Mouse (Mus musculus): ENCODE data around the gene Olfr555. TPM values are rescaled to one million over a fixed set of nuclear protein-coding genes. Genes with fewer than 3 reads are reported as not detected.

The Olfr555 gene
- polyA plus RNA-seq, 1 experiment from 2014 or later = not detected

DNA sequence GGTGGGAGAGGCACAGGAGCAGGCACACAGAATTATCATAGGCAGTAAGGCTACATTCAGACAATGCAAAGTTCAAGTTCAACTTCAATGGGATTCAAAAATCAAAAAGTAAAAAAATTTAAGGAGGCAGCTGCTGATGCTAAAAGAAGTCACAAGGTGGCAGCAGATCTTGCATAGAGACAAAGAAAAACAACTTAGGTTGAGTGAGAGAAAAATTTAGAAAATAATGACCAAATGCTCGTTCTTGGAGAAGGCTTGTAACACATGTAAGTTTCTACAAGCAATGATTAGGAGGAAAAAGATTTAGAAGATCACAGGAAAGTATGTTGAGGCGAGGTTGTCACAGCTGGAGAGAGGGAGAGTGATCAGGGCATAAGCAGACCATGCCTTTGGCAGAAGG is 6.8 kb downstream of the Olfr555 start:
- WGBS = 48% methylated on average over 2 of the region's 2 CpGs
- no peak overlapping the region for H3K4me3 ChIP-seq (ENCODE audit: low read depth, low read length)
- H3K9ac ChIP-seq (replicated peaks; ENCODE audit: low read length) = no peak overlapping the region
- ATAC-seq (replicated peaks; ENCODE audit: insufficient number of reproducible peaks, low FRiP score, low TSS enrichment, low read depth) = no peak
- H3K27me3 ChIP-seq (ENCODE audit: control insufficient read depth, insufficient read depth, low read length) = no peaks in the 10 kb centered on the region
- H3K36me3 ChIP-seq (replicated peaks; ENCODE audit: control insufficient read depth, insufficient read depth, low read depth, low read length) = no peaks in the 10 kb centered on the region
- peak; percentile 64 for DNase-seq (ENCODE audit: low spot score)
- H3K9me3 ChIP-seq (replicated peaks; ENCODE audit: control insufficient read depth, low read length) = no peaks in the 10 kb centered on the region
- H3K27ac ChIP-seq (replicated peaks; ENCODE audit: low read depth, low read length) = no peak overlapping the region
- no peak overlapping the region for H3K4me2 ChIP-seq (ENCODE audit: low read depth, low read length)
- no peaks in the 10 kb centered on the region for H3K4me1 ChIP-seq (ENCODE audit: control insufficient read depth, insufficient read depth, low read length)

DNA sequence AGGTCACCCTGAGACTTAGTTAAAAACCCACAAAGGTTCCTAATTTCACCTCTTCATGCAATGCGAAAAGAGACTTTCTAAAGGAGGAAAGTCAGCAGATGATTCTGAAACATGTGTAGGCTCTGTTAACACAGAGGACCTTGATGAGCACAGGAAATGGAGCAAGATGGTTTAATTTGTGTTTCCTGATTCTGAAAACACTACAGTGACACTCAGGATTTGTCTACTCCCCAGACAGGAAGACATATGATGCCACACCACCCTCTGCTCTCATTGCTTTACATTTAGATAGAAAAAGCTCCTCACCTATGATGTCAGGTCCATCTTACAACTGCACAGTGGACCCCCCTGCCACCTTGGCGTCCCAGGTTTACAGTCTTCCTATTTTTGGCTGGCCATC is 17.6 kb downstream of the Olfr555 start:
- ATAC-seq (replicated peaks; ENCODE audit: insufficient number of reproducible peaks, low FRiP score, low TSS enrichment, low read depth) (no peak), DNase-seq (ENCODE audit: low spot score) (no peak)
- no peaks in the 10 kb centered on the region for H3K27me3 ChIP-seq (ENCODE audit: control insufficient read depth, insufficient read depth, low read length)
- H3K36me3 ChIP-seq (replicated peaks; ENCODE audit: control insufficient read depth, insufficient read depth, low read depth, low read length) = no peaks in the 10 kb centered on the region
- no peaks in the 10 kb centered on the region for H3K9me3 ChIP-seq (replicated peaks; ENCODE audit: control insufficient read depth, low read length)
- H3K4me2 ChIP-seq (ENCODE audit: low read depth, low read length) = no peak overlapping the region
- H3K4me3 ChIP-seq (ENCODE audit: low read depth, low read length) = no peak overlapping the region
- no peak overlapping the region for H3K27ac ChIP-seq (replicated peaks; ENCODE audit: low read depth, low read length)
- H3K4me1 ChIP-seq (ENCODE audit: control insufficient read depth, insufficient read depth, low read length) = no peaks in the 10 kb centered on the region
- no peak overlapping the region for H3K9ac ChIP-seq (replicated peaks; ENCODE audit: low read length)
- WGBS = 80% methylated on average over 2 of the region's 2 CpGs

DNA sequence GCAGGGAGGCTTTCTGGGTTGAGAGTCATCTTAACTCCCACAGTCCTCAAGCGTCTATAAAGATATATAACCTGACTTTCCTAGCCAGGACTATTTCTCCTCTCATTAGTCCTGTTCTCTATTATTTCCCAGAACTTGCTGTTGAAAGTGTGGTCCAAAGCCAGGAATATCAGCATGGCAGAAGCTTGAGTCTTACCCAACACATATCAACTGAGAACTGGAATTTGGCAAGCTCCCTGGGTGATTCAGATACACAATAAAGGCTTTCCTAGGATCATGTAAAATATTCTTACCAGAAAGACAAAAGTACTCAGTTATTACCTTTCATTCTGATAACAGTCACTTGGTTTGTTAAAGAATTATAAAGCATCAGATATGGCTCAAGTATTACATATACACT is 23.3 kb downstream of the Olfr555 start:
- Histone ChIP-seq H3K9me3 (replicated peaks; ENCODE audit: control insufficient read depth, low read length) (no peaks in the 10 kb centered on the region), H3K36me3 (replicated peaks; ENCODE audit: control insufficient read depth, insufficient read depth, low read depth, low read length) (no peaks in the 10 kb centered on the region), H3K4me1 (ENCODE audit: control insufficient read depth, insufficient read depth, low read length) (no peaks in the 10 kb centered on the region), H3K4me2 (ENCODE audit: low read depth, low read length) (no peak overlapping the region), H3K27ac (replicated peaks; ENCODE audit: low read depth, low read length) (no peak overlapping the region), H3K9ac (replicated peaks; ENCODE audit: low read length) (no peak overlapping the region), H3K4me3 (ENCODE audit: low read depth, low read length) (no peak overlapping the region), H3K27me3 (ENCODE audit: control insufficient read depth, insufficient read depth, low read length) (no peaks in the 10 kb centered on the region)
- WGBS = 89% methylated on average over 1 of the region's 1 CpGs
- DNase-seq (ENCODE audit: low spot score) (no peak), ATAC-seq (replicated peaks; ENCODE audit: insufficient number of reproducible peaks, low FRiP score, low TSS enrichment, low read depth) (no peak)

DNA sequence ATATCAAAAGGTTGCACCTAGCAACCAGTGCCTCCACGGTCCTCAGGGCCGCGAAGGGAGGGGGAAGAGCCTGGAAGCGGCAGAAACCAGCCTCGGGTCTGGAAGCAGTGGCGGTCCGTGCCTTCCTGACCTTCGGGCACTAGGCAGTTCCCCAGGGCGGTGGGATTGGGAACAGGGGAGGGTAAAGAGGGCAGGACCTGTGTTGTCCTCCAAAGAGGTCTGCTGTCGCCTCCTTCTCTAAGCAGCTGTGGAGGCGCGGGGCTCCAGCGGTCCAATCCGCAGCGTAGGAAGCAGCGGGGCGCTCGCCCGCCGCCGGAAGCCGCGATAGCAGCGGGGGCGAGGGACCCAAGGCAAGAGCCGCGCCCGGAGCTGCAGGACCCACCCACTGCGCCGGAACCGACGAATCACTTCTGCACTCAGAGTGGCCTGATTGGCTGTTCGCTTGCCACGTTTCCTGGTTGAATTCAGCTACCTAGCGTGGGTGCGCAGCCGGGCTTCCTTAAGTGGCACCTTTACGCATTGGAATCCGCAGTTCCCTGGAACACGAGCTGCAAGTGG is 28.4 kb downstream of the Olfr555 start, which contains the start of gene Trim68:
Trim68 (minus strand) TSS at position 384 of the 558 bp plus-strand sequence.
- under 1% methylated on average over 40 of the region's 40 CpGs for WGBS
- peak; percentile 96 for DNase-seq (ENCODE audit: low spot score)
- no peak within 1 kb of the TSS for H3K27ac ChIP-seq (replicated peaks; ENCODE audit: low read depth, low read length)

DNA sequence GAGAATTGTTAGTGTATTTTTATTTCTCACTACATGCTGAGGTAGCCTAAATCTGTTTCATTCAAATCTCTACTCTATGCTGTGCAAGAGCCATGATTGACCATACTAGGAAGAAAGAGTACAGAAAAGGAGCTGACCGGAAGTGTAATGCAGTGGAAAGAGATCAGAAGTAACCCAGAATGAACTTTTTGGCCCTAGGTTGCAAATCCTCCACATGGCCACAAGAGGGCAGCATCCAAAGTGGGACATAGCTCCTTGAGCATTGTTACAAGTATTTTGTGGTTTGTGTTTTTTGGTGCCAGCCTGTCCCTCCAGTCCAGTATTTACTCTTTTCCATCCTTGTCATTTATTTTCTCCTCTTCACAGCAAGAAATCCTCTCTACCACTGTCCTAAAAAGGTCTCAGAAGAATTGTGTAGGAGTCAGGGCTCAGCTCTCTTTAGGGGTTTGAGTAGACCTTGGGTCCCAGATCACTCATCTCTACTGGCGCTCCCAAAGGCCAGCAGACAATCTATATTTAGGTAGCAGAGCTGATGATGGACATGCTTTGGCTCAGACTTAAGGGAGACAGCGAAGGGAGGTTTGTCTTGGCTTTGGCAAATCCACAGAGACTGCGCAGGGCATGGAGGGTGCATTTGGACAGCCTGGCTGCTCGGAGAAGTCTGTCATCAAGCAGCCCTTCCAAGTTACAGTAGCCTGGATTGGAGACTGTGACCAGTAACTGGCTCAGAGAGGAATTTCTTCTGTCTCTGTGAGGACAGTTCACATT is 36.9 kb downstream of the Olfr555 start, which contains the start of gene Olfr557:
Olfr557 (plus strand) TSS at position 553 of the 768 bp plus-strand sequence.
- H3K9ac ChIP-seq (replicated peaks; ENCODE audit: low read length) = no peak within 1 kb of the TSS
- H3K4me1 ChIP-seq (ENCODE audit: control insufficient read depth, insufficient read depth, low read length) = no peaks in the 10 kb centered on the region
- no peak within 1 kb of the TSS for H3K4me3 ChIP-seq (ENCODE audit: low read depth, low read length)
- no peak within 1 kb of the TSS for H3K4me2 ChIP-seq (ENCODE audit: low read depth, low read length)
- 74% methylated on average over 5 of the region's 5 CpGs for WGBS
- H3K36me3 ChIP-seq (replicated peaks; ENCODE audit: control insufficient read depth, insufficient read depth, low read depth, low read length) = no peaks in the 10 kb centered on the region
- DNase-seq (ENCODE audit: low spot score) (peak; percentile 65), ATAC-seq (replicated peaks; ENCODE audit: insufficient number of reproducible peaks, low FRiP score, low TSS enrichment, low read depth) (no peak)
- no peaks in the 10 kb centered on the region for H3K9me3 ChIP-seq (replicated peaks; ENCODE audit: control insufficient read depth, low read length)
- no peaks in the 10 kb centered on the region for H3K27me3 ChIP-seq (ENCODE audit: control insufficient read depth, insufficient read depth, low read length)
- no peak within 1 kb of the TSS for H3K27ac ChIP-seq (replicated peaks; ENCODE audit: low read depth, low read length)

More for the DNA sequence above, 28.4 kb downstream of the Olfr555 start, which contains the start of gene Trim68:
- Histone ChIP-seq H3K4me1 (ENCODE audit: control insufficient read depth, insufficient read depth, low read length) (no peaks in the 10 kb centered on the region), H3K36me3 (replicated peaks; ENCODE audit: control insufficient read depth, insufficient read depth, low read depth, low read length) (no peaks in the 10 kb centered on the region), H3K27me3 (ENCODE audit: control insufficient read depth, insufficient read depth, low read length) (no peaks in the 10 kb centered on the region), H3K4me2 (ENCODE audit: low read depth, low read length) (peak within 1 kb of the TSS; percentile 59), H3K9ac (replicated peaks; ENCODE audit: low read length) (peak within 1 kb of the TSS; percentile 55), H3K4me3 (ENCODE audit: low read depth, low read length) (peak within 1 kb of the TSS; percentile 41), H3K9me3 (replicated peaks; ENCODE audit: control insufficient read depth, low read length) (no peaks in the 10 kb centered on the region)
- ATAC-seq (replicated peaks; ENCODE audit: insufficient number of reproducible peaks, low FRiP score, low TSS enrichment, low read depth) = peak; percentile 99

DNA sequence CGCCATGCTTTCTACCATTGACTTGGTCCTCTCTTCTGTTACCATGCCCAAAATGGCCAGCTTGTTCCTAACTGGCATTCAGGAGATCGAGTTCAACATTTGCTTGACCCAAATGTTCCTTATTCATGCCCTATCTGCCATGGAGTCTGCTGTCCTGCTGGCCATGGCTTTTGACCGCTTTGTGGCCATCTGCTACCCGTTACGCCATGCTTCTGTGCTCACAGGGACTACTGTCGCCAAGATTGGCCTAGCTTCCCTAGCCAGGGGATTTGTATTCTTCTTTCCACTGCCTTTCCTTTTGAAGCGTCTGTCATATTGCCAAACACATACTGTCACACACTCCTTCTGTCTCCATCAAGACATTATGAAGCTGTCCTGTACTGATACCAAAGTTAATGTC is 39.8 kb downstream of the Olfr555 start:
- ATAC-seq (replicated peaks; ENCODE audit: insufficient number of reproducible peaks, low FRiP score, low TSS enrichment, low read depth) (no peak), DNase-seq (ENCODE audit: low spot score) (no peak)
- H3K27me3 ChIP-seq (ENCODE audit: control insufficient read depth, insufficient read depth, low read length) = no peaks in the 10 kb centered on the region
- 87% methylated on average over 7 of the region's 7 CpGs for WGBS
- H3K9ac ChIP-seq (replicated peaks; ENCODE audit: low read length) = no peak overlapping the region
- no peaks in the 10 kb centered on the region for H3K9me3 ChIP-seq (replicated peaks; ENCODE audit: control insufficient read depth, low read length)
- no peaks in the 10 kb centered on the region for H3K4me1 ChIP-seq (ENCODE audit: control insufficient read depth, insufficient read depth, low read length)
- H3K4me3 ChIP-seq (ENCODE audit: low read depth, low read length) = no peak overlapping the region
- no peak overlapping the region for H3K27ac ChIP-seq (replicated peaks; ENCODE audit: low read depth, low read length)
- H3K36me3 ChIP-seq (replicated peaks; ENCODE audit: control insufficient read depth, insufficient read depth, low read depth, low read length) = no peaks in the 10 kb centered on the region
- no peak overlapping the region for H3K4me2 ChIP-seq (ENCODE audit: low read depth, low read length)

DNA sequence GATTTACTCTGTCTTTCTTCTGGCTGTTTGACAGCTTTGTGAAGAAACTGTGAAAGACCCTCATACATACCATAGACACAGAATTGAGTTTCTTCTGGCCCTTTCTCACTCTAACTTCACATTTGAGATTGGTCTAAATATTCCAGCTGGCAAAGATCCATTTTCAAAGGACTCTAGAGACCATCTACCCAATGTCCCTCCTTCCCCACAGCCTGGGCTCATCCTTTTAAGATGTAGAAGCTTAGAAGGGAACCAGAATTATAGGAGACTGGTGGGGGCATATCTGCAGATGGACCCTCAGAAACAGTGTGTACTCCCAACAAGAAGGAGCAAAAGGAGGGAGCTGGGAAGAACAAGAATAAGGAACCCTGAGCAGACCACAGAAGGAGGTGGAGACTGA is 43.3 kb downstream of the Olfr555 start, which contains the start of gene Olfr558:
Olfr558 (plus strand) TSS at position 301 of the 400 bp plus-strand sequence.
- H3K9me3 ChIP-seq (replicated peaks; ENCODE audit: control insufficient read depth, low read length) = no peaks in the 10 kb centered on the region
- no peak for ATAC-seq (replicated peaks; ENCODE audit: insufficient number of reproducible peaks, low FRiP score, low TSS enrichment, low read depth)
- no peak within 1 kb of the TSS for H3K4me2 ChIP-seq (ENCODE audit: low read depth, low read length)
- no peaks in the 10 kb centered on the region for H3K36me3 ChIP-seq (replicated peaks; ENCODE audit: control insufficient read depth, insufficient read depth, low read depth, low read length)
- no peak within 1 kb of the TSS for H3K4me3 ChIP-seq (ENCODE audit: low read depth, low read length)
- no peaks in the 10 kb centered on the region for H3K4me1 ChIP-seq (ENCODE audit: control insufficient read depth, insufficient read depth, low read length)
- no peak within 1 kb of the TSS for H3K9ac ChIP-seq (replicated peaks; ENCODE audit: low read length)
- H3K27ac ChIP-seq (replicated peaks; ENCODE audit: low read depth, low read length) = no peak within 1 kb of the TSS
- DNase-seq (ENCODE audit: low spot score) = no peak
- no peaks in the 10 kb centered on the region for H3K27me3 ChIP-seq (ENCODE audit: control insufficient read depth, insufficient read depth, low read length)

Data from embryonic facial prominence, embryonic 11.5 days (tissue).